Mouse (Mus musculus): ENCODE measurements around the gene Gstp3.
"Not testable (repeated sequence)": the region's sequence is repeated elsewhere in the genome, so short reads cannot be mapped to it uniquely, and the experiment has no call there.

Gstp3 gene

DNA sequence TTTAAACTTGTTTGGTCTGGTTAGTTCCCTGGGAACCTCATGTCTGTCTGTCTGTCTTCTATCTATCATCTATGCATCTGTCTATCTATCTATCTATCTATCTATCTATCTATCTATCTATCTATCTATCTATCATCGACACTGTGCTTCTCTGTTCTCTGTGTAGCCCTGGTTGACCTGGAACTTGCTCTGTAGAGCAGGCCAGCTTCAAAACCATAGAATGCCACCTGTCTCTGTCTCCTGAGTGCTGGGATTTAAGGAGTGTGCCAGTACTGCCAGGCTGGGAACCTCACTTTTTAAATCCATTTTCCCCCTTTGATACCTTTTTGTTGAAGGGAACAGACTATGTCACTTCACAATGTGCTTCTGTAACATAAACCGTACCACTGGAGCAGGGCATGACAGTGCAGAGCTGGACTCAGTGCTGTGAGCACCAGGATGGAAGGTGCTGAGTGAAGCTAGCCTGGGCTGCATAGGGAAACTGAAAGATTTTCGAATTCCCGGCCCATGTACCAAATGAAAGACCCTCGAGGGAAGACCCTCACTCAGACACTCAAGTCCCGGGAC lies 1.6 kb upstream of the Gstp3 start:
- no peak for DNase-seq (ENCODE audit: low read depth, low spot score)

DNA sequence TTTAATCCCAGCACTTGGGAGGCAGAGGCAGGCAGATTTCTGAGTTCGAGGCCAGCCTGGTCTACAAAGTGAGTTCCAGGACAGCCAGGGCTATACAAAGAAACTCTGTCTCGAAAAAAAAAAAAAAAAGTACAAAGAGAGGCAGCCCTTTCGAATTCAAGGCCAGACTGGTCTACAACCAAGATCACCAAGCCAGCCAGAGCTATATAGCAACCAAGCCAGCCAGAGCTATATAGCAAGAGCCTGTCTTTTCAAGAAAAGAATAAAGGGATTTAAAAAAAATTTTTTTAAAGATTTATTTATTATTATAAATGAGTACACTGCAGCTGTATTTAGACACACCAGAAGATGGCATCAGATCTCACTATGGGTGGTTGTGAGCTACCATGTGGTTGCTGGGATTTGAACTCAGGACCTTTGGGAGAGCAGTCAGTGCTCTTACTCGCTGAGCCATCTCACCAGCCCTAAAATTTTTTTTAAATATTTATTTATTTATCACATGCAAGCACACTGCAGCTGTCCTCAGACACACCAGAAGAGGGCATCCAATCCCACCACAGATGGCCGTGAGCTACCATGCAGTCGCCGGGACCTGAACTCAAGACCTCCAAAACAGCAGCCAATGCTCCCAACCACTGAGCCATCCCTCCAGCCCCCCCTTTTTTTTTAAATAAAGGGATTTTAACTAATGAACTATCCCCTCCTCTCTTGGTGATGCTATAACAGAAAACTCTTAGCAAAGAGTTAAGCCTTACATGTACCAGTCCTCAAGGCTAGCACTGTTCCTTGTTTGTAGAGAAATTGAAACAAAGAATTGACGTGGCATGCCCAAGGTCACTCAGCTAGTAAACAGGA lies 902 bp upstream of the Gstp3 start:
- not testable (repeated sequence) for DNase-seq (ENCODE audit: low read depth, low spot score)

- DNase-seq (ENCODE audit: low read depth, low spot score), result no peak
Observed at GRCm38 (mm10) chr19:4058581-4058980, 788 bp downstream of the Gstp3 start.

- no peak for DNase-seq (ENCODE audit: low read depth, low spot score)
Observed at GRCm38 (mm10) chr19:4057962-4058361, 1.4 kb downstream of the Gstp3 start.

DNA sequence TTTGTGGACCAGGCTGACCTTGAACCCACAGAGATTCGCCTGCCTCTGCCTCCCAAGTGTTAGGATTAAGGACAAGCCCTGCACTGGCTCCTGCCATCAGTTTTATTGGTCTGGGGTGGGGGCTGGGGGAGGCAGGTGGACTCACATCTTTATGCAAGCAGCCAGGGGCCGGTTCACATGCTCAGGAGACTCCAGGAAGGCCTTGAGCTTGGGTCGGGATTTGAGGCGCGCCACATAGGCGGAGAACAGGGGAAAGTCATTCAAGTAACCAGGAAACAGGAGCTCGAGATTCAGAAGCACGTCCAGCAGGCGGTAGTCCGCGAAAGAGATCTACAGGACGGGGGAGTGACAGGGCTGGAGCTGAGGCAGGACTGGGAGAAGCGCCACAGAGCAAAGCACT lies 2.0 kb downstream of the Gstp3 start:
- no peak for DNase-seq (ENCODE audit: low read depth, low spot score)

DNA sequence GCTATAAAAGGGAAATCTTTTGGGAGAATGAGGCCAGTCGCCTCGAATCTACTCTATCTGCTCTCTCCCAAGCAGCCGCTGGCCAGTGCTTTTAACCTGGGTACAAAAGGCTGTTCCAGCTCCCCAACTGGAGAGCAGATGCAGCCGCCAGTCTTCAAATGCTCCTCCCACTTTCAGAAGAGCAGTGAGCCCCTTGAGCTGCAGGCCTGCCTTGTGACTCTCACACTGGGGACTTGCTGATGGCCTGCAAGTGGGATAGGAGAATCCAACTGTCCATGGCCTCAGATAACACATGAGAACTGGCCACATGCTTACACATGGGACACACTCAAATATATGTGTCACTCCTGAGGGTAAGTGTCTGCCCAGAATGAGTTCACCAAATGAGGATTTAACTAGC lies 2.6 kb downstream of the Gstp3 start:
- no peak for DNase-seq (ENCODE audit: low read depth, low spot score)

- no peak for DNase-seq (ENCODE audit: low read depth, low spot score)
Observed at GRCm38 (mm10) chr19:4055947-4056693, 3.2 kb downstream of the Gstp3 start.

DNA sequence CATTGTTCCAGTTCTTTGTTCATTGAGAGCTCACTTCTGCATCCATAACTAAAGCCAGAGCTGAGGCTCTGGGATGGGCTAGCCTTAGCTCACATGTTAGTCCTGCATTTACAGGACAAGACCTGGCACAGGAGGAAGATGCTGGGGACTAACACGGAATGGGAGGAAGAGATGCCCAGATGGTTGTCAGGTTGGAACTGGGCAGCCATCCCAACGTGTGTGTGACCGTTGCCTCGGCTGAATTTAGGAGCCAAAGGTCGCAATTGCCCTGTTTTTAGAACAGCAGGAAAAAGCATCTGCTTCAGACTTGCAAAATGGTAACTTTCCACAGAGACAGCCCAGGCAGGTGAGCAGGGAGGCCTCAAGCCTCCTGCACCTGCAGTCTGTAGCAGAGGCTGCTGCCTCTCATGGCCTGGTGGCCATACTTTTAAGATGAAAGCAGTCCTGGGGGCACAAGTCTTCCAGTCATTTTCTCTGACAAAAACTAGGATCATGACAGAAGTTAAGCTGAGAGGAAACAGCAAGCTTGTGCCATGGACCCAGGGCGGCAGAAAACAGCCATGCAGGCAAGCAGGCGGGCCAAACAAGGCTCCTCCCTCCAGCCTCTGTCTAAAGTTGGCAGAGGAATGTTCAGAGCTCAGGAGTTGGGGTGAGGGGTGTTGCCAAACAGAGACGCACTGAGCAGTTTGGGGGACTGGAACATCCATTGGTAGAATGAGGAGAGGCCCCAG lies 4.0 kb downstream of the Gstp3 start:
- no peak for DNase-seq (ENCODE audit: low read depth, low spot score)

DNA sequence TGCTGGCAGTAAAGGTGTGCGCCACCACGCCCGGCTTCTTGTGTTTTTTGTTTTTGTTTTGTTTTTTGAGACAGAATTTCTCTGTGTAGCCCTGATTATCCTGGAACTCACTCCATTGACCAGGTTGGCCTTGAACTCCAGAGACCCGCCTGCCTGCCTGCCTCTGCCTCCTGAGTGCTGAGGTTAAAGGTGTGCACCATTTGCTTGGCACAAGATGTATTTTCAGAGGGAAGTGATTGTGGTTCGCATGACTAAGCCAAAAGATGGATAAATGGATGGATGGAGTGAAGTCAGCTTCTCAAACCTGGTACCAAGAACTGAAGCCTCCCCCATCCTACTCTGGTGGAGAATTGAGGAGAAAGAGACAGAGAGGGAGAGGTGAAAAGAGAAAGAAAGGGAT lies 4.8 kb downstream of the Gstp3 start:
- DNase-seq (ENCODE audit: low read depth, low spot score), result no peak

- DNase-seq (ENCODE audit: low read depth, low spot score), result no peak
Observed at GRCm38 (mm10) chr19:4052516-4053030, 6.8 kb downstream of the Gstp3 start.

GRCm38 (mm10) chr19:4051741-4052515 lies 7.4 kb downstream of the Gstp3 start:
- DNase-seq (ENCODE audit: low read depth, low spot score), result no peak

GRCm38 (mm10) chr19:4051016-4051415 lies 8.4 kb downstream of the Gstp3 start:
- DNase-seq (ENCODE audit: low read depth, low spot score), result no peak

DNA sequence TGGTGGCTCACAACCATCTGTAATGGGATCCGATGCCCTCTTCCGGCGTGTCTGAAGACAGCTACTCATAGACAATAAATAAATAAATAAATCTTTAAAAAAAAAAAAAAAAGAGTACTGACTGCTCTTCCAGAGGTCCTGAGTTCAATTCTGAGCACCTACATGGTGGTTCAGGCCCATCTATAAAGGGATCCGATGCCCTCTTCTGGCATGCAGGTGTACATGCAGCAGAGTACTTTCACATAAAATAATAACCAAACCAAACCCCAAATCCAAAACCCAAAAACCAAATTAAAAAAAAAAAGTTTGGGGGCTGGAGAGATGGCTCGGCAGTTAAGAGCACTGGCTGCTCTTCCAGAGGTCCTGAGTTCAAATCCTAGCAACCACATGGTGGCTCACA lies 10.3 kb downstream of the Gstp3 start:
- DNase-seq (ENCODE audit: low read depth, low spot score), result not testable (repeated sequence)

DNA sequence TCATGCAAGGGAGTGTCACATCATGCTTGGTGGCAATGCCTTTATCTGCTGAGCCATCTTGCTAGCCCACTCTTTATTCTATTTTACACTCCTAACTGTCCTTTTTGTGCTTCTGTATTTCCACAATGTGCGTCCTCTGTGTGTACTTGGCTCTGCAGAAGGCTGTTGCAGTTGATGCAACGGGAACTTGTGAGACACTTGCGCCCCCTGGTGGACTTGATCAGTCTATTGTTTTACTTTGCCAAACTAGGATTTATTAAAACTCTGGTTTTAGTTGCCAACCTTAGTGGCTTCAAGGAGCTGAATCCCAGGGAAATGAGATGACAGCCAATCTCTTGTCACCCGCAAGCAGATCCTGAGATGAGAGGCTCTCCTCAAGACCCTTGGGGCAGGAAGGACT lies 11.5 kb downstream of the Gstp3 start:
- DNase-seq (ENCODE audit: low read depth, low spot score), result no peak

GRCm38 (mm10) chr19:4046866-4047254 lies 12.5 kb downstream of the Gstp3 start:
- DNase-seq (ENCODE audit: low read depth, low spot score), result no peak

DNA sequence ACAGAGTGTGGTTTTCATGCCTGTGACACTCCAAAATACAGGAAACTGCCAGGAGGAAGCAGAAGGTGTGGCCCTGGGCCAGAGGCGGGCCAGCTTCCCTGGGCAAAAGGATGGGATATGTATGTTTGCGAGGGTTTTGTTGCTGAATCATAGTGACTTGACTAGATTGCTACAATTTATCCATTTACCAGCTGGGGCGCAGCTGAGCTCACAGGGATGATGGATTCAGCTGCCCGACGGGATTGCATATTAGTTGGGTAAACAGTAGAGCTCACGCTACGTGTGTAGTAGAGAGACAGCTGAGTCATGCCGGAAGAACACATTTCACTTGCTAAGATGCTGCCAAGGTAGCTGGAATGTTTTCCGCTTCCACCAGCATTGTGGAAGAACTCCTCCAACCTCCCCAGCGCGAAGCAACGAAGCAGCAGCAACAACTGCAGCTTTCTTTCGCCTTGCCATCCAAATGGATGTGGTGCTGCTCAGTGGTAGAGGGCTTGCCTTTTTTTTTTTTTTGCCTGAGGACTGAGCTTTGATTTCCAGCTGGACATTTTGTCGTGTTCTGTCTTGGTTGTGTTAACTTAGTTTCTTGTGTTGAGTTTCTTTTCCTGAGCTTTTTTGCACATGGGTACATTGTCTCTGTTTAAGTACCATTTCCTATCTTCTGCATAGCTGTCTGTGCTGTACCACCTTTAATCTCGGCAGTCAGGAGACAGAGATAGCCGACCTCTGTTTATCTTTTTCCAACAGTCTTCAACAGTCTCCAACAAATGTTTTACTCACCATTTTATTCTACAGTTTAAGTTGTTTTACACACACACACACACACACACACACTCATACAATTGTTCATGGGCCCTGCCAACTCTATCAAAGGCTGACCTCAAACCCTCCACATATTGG lies 13.2 kb downstream of the Gstp3 start, which contains the start of gene Gstp2:
Gene Gstp2 (minus strand): TSS at position 58 of the 900 bp plus-strand sequence.
- DNase-seq (ENCODE audit: low read depth, low spot score), result no peak

DNA sequence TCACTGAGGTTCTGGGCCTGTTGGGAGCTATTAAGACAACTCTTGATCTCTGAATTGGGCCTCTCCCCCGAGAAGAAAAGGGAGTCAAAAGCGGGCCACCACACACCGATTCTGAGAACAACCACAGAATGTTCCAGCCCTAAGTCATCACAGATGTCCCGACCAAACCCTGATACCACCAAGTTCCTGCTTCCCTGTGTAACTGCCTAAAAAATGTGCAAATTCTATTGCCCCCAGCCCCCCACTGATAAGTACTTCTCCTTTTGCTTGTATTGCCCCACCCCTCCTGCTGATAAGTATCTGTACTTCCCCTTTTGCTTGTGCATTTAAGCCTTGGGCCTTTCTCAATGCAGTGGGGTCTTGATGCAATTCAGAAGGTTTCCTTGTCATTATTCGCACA lies 15.3 kb downstream of the Gstp3 start:
- DNase-seq (ENCODE audit: low read depth, low spot score), result not testable (repeated sequence)

DNA sequence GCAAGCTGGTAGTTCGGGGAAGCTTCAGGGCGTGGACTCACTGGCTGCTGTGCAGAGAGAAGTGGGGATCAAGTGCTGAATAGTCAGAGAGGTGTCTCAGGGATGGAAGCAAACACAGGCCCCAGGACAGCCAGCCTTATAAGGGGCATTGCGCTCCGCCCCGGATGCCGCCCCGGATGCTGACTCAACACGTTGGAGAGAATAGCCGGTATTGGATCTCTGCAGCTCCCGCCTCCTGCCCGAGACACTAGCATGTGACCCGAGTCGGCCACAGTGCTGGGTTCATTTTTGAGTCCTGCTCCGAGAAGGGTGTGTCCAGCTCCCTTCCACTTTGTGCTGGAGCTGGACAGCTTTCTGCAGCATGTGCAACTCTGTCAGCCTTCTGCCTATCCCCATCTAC lies 17.2 kb downstream of the Gstp3 start:
- no peak for DNase-seq (ENCODE audit: low read depth, low spot score)

DNA sequence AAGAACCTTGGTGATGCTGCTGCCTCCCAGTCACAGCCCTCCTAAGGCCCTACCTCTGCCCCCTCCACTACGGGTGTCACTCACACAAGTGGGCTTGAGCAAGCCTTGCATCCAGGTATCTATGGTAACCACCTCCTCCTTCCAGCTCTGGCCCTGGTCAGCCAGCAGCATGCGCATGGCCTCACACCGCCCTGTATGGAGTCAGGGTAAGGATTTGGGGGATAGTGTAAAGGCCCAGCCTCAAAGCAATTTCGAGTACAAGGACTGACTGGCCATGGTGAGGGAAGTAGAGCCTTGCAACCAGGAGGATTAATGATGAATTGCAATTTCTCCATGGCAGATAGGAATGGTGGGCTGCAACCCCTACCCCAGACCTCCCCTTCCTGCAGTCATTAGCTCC lies 17.9 kb downstream of the Gstp3 start:
- not testable (repeated sequence) for DNase-seq (ENCODE audit: low read depth, low spot score)

GRCm38 (mm10) chr19:4040941-4041340 lies 18.4 kb downstream of the Gstp3 start:
- DNase-seq (ENCODE audit: low read depth, low spot score), result not testable (repeated sequence)

All from brain, embryonic 18.5 days (tissue).